Mouse (Mus musculus) ZHBTc4 (cell line): ENCODE data around the gene Stk39.

Experiments used
- DNase-seq: peaks from one replicate; pipeline ENCODE4 v3.0.0-alpha.2; 2011; ENCODE audit warnings: low read depth, low spot score

The Stk39 gene

DNA sequence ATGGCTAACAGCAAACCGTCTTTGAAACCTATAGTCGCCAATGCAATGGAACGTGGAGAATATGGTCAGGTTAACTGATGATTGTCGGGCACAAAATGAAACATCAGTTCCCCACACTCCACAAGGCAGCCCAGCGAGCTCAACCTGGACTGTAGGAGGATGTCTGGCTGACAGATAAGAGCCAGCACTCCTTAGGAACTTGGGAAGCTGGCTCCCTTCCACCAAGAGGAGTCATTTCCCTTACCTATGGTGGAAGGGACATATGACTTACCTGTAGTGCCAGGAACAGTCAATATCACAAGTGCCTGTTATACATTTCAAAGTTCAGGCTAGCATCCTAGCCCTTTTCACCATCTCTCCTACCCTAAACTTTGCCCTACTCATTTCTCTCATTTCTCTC lies 14.0 kb downstream of the Stk39 start:
- no peak for DNase-seq

GRCm38 (mm10) chr2:68457455-68458032 lies 14.5 kb downstream of the Stk39 start:
- DNase-seq: no peak

- no peak for DNase-seq
These were observed 15.2 kb downstream of the Stk39 start for GRCm38 (mm10) chr2:68456899-68457298.

DNA sequence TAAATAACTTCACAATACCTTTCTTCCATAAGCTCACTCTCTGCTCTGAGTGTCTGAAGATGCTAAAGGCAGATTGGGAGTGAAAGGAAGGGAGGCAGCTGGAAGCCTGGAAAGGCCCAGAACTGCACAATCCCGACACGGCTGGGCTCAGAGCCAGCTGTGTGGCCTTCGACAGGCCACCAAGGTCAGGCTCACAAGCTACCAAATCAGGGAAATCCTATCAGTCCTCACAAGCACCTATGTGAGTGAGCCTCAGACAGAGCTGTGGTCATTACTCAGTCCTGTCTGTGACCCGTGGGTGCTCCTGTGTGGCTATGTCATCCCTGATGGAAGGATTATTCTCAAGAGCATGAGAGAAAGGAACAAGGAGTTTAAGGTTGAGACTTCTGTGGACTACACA lies 19.7 kb downstream of the Stk39 start:
- no peak for DNase-seq

GRCm38 (mm10) chr2:68448035-68448434 lies 24.0 kb downstream of the Stk39 start:
- no peak for DNase-seq

DNA sequence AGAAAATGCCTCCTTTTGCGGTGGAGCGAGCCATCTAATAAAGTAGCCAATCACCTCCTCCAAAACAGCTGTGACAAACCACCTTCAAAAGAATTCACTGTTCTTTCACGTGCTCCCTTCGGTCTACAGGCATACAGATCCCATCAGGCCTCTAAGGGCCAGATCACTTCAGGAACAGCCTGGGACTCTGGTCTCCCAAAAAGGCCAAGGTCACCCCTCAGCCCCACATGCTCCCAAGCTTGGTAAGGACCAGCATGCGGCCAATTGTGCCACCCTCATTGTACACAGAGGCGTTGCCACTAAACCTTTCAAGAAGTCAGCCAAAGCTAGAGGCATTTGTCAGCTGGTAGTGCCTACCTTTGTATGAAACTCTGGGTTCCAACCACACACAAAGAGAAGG lies 28.9 kb downstream of the Stk39 start:
- DNase-seq: no peak

DNA sequence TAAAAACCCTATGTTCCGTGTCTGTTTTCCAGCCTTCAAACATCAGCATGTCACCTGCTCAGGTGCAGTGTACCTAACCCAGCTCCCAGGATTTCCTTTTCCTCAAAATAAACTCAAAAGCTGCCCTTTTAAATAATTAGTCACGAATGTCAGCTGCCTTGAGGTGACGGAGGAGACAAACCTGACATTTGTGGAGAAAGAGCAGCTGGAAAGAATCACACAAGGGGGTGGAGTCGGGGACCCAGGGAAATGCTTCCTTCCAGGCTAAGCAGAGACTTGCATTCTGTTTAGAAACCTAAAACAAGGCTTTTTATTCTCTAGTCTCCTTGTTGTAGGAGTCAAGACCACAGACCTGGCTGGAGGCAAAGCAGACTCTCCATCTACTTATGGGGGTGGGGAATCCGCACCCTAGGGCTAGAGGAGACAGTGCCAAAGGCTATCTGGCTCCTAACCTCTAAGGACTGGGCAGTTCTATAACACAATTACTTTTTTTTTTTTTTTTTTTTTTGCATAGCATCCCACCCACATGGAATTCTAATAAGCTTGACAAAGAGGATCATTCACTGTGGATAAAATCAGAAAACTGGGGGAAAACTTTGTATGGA lies 29.9 kb downstream of the Stk39 start:
- no peak for DNase-seq

DNA sequence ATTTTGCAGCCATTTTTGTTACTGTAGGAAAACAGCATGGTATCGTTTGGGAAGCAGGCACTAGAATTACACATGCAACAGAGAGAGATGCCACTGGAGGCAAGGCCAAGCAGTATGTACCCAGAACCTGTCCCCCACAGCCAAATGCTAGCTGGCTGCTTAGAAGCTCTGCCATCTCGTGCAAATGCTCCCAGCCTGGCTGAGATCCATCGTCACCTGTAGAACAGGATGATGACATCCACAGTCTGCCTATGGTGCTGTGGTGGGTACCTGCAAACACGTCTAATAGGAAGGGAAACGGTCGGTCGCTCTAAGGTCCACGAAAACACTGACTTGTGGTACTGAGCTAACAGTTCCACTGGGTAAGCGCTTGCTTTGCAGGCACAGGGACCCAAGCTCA lies 32.5 kb downstream of the Stk39 start:
- DNase-seq: no peak

DNA sequence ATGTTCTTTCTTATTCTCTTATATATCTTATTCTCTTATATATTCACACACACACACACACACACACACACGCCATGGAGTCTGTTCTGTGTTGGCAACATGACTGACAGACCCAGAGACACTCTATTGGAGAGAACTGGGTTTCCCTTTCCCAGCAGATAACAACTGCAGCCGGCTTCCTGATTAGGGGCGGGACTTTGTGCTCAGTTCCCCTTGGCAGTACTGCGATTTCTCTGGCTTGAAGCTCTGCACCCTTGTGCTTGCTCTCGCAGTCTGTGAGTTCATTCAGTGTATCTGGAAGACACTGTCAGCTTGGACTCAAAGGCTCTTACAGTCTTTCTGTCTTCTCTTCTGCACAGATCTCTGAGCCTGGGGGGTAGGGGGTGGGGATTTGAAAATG lies 34.1 kb downstream of the Stk39 start:
- no peak for DNase-seq

GRCm38 (mm10) chr2:68437216-68437615 lies 34.9 kb downstream of the Stk39 start:
- no peak for DNase-seq

DNA sequence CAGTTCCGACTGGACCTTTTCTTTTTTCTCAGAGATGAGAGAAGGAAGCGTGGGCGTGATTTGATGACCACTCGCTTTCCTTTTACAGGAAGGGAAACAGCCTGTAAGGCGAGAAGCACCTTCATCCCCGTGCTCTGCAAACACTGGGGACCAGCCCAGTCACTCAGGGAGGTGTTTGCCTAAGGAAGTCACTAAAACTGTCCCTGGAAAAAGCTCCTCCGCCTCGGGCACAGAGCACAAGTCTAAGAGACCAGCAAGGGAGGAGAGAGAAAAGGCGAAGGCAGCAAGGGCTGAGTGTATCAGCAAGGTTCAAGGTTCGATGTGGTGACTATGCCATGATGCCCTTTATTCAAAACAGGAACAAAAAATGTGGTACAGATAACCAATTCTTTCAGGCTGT lies 35.8 kb downstream of the Stk39 start:
- DNase-seq: no peak

DNA sequence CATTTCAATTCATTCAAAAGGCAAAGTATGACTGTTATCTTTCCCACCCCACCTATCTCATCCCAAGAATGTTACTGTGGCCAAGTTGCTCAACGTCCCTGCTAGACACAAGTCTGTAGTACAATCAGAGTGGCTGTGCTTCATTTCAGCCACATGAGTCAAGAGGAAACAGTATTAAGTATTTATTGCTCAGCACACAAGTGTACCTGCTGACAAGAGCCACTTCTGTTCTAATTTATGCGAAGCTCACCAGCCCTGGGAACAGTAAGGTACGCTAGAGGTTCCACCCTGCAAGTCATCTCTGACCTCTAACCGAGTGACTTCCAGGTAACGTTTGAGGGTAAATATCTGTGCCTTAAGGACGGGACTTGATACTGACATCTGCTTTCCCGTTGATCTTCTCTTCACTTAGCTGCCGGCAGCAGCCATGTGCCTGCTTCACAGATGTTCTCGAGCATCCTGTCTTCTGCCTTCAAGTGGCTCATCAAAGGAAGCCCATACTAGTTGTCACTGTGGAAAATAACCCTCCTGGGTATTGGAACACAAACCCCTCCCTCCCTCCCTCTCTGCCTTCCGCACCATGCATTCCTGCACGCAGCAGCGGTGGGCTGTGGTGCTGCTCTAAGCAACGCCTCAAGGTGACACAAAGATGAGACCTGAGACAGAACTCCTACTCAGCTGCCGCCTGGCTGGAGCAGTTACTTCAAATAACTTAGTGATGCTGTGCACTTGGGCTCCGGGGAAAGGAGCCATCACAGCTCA lies 36.4 kb downstream of the Stk39 start:
- DNase-seq: peak; percentile 25

- DNase-seq: peak; percentile 13
These were observed 37.1 kb downstream of the Stk39 start for GRCm38 (mm10) chr2:68434997-68435396.

- DNase-seq: no peak
These were observed 37.5 kb downstream of the Stk39 start for GRCm38 (mm10) chr2:68434576-68434975.

DNA sequence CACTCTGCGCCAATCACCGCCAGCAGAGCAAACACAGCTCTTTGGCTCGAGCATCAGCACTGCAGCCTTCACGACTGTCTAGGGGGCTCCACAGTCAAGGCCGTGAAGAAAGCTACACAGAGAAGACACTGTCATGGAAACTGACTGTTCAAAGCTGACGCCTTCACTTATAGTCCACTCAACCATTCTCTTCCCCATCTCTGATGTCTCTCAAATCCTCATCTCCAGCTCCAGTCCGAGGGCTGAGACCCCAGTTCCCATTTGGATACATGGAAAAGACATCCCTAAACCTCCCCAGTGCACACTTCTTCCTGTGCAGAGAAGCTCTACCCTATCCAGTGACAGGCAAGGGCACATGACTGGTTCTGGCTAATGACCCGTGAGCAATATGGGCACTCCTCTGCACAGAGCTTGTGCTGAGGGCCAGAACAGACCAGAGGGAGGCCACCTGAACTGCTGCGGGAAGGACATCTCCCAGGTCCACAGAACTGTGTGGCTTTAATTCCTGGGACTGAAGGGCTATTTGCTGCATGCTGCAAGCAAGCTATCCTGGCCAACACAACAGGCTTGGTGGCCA lies 38.2 kb downstream of the Stk39 start:
- DNase-seq: no peak

GRCm38 (mm10) chr2:68432834-68433233 lies 39.2 kb downstream of the Stk39 start:
- no peak for DNase-seq

GRCm38 (mm10) chr2:68431024-68431962 lies 40.8 kb downstream of the Stk39 start:
- no peak for DNase-seq

DNA sequence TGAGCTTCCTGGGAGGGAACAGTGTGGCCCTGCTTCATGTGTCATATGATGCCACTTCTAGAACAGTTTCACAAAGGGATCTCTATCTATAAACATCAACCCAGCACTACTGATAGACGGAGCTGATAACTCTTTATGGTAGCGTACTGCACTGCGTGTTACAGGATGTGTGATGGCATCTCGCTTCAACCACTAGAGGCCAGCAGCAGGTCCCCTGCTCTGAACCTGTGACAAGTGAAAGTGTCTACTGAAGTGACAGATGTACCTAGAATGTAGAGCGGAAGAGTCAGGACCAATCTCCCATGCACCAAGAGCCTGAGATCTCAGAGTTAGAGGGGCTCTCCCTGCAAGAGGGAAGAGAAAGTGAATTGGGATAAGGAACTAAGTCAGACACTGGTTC lies 41.6 kb downstream of the Stk39 start:
- no peak for DNase-seq

DNA sequence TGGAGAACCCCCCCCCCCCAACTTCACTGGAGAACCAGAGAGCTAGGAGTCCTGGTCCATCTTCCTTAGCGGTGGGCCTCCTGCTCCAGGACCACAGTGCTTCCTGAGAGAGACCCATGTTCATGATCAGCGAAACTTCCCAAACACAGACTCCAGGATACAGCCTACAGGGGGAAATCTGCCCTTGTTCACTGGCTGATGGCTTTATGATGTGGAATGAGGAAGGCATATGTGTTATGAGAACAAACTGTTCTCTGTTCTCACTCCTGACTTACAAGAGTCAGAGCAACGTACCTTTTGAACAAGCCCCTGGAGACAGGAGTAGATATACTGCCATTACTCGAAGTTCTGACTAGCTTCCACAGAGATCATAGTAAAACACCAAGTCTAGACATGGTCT lies 42.6 kb downstream of the Stk39 start:
- no peak for DNase-seq

GRCm38 (mm10) chr2:68426977-68427577 lies 45.0 kb downstream of the Stk39 start:
- no peak for DNase-seq

GRCm38 (mm10) chr2:68426074-68426473 lies 46.0 kb downstream of the Stk39 start:
- DNase-seq: no peak
